Mouse (Mus musculus) brain, embryonic 18.5 days (tissue): ENCODE results near the gene Lingo1.
A peak's percentile ranks its signal among the peaks of the same experiment; 100 is the strongest.

Source experiments
- DNase-seq: peaks from one replicate; pipeline ENCODE4 v3.0.0-alpha.2; 2012; ENCODE audit warnings: low read depth, low spot score

The Lingo1 gene

DNA sequence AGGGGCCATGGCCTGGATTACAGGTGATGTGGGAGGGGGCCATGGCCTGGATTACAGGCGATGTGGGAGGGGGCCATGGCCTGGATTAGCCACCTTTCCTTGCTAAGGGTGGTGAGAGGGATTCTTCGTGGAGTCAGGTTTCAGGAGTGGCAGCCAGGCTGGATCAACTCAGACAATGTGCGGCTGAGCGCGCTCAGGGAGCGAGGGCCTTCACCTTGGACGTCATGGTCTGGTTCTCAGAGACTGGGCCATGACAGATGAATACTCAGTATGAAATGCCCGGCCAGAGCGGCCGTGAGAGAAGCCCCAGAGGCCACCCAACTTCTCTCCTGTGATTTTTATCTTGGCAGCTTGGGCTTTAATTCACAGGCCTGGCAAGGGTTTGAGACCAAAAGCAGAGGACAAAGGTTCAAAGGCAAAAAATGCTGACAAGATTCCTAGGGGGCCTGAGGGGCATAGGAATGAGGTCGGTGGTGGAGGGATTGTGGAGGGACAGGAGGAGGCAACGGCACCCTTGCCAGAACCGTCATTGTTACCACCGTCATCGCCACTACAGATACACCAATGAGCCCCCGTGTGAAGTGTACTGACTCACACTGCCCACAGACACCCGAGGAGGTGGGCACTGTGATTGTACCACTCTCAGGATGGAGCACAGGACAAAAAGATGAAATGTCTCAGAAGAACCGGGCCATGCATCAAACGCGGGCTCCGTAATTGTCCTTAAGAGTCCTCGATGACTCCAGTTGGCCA lies 117.2 kb downstream of the Lingo1 start:
- DNase-seq = no peak

DNA sequence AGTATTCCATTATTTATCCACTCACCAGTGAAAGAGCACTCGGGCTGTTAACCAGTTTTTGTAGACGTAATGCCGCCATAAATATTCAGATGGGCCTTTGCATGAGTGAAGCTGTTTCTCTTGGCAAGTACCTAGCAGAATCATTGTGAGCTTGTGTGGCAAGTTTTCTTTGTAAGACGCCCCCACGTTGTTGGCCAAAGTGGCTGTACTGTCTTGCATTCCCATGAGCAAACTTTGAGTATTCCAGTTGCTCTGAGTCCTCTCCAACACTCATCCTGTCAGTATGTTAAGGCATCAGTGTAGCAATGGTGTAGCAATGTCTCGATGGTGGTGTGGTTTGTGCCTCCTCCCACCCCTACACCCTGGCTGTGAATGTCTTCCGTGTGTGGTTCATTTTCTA lies 120.6 kb downstream of the Lingo1 start:
- no peak for DNase-seq

DNA sequence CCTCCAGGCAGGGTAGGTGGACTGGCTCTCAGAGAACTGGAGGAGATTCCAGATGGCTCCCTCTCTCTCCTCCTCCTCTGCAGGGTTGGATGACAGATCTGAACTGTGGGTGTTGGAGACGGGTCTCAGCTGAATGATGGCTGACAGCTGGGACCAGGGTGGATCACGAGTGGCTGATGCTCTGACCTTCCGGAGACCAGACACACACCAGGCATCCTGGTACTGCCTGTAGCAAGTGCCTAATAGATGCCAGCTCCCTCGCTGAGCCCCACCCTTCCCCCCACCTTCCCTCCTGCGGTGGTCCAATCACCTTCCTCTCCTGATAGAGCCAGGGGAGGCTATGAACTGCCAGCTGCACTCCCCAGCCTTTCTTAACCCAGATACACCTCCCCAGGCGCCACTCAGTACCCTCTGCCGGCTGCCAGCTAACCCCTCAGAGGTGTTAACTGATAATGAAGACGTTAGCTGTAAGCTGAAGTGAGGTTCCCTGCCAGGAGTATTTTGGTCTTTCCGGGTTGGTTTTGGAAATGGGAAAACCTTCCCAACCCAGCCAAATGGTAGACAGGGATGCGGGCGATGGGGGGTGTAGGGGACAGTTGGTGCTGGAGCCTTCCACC lies 126.6 kb downstream of the Lingo1 start:
- DNase-seq = no peak

DNA sequence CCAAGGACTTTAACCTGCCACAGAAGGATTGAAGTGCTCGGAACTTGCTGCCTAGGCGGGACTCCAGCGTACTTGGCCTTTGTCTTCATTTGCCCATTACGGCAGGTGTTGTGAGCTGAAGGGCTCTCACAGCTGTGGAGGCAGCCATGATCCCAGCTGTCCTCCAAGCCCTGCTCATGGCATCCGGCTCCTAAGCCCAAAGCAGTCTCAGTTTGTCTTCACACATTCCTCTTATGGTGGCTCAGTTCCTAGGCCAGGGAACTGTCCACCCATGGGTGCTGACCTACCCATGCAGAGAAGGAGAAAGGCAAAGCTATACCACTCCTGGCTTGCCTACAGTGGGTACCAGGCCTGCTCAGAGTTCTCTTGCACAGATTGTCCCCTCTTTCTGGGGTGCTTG lies 132.1 kb downstream of the Lingo1 start:
- no peak for DNase-seq

DNA sequence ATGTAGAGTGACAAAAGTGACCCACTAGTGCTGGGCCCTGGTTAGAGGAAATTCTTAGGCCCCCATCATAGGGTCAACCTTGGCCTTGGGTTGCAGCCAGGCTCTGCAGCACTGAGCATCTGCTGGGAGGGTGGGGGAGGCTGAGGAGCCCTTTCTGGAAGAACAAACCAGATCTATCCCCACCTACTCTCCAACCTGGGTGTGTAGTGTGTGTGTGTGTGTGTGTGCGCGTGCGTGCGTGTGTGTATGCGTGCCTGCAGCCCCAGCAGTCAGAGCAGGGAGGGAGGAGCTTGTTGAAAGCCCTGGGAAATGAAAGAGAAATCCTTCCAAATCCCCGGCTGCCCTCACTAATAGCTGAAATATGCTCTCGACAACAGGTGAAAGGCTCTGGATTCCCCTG lies 133.3 kb downstream of the Lingo1 start:
- DNase-seq = no peak

DNA sequence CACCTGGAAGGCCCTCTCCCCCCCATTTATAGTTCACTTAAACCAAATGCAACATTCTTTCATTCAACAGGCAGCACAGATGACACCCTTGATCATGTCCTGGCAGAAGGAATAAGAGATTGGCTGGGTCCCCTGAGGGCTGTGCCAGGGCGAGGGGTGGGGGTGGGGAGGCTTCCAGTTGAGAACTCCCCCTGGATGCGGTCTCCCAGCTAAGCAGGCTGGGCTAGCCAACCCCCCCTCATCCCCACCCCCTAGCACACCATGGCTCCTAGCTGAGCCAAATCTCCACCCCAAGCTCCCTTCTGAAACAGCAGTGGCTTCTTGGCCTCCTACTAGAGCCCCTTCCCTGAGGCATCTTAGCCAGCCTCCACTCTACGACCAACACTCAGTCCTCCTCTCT lies 133.9 kb downstream of the Lingo1 start:
- no peak for DNase-seq

DNA sequence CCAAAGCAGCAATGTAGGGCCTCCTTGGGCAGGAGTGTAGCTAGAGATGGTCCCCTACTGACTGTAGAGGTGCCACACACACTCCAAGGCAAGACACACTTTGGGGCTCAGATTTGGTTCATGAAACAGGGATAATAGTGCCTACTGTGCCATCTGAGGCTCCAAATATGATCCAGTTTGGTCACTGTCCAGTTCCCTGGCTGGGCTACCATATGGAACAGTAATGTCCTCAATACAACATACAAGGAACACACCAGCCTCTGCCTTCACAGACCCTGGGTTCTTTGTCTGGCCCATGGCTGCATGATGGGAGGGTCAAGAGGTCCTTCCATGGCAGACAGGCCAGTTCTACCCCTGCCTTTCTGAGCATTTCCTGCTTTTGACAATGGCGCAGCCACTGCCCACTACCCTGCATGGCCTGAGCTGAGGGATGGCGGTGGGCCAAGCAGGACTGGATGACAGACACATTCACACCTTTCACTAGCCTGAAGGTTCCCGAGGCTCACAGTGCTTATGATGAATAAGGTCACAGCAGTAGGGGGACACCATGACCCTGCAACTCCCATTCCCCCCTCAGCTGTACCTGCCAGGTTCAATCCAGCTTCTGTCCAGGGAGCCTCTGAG lies 134.9 kb downstream of the Lingo1 start:
- DNase-seq = no peak

DNA sequence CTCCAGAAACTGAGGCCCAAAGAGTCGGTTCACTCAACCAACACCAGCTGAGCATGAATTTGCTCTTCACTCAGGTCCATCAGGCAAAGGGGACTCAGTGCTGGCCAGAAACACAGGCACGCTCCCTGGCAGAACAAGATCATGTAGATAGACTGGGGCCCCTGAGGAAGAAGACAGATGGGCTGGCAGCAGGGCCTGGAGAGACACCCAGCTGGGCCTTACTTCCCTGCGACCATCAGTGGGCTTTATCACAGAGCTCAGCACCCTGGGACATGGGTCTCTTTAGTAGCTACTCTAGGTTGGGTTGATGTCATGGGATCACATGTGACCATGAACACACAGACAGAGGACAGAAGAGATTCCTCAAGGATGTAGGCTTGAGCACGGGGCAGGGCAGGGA lies 137.7 kb downstream of the Lingo1 start:
- no peak for DNase-seq

DNA sequence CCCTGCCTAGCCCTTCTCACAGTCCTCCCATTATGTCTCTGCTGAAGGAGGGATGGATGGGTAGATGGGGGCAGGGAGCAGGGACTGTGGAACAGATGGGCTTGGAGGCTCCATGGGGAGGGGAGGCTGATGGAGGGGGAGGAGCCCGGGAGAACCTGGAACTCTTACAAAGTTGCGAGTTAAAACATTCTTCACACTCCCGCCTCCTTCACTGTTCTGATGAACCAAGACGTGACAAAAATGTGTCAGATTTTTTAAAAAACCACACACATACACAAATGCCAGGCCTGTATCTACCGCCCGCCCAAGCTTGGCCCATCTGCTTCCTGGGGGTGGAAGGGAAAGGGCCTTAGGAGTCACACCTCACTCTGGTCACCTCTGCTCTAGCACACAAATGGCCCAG lies 138.3 kb downstream of the Lingo1 start:
- peak; percentile 70 for DNase-seq

DNA sequence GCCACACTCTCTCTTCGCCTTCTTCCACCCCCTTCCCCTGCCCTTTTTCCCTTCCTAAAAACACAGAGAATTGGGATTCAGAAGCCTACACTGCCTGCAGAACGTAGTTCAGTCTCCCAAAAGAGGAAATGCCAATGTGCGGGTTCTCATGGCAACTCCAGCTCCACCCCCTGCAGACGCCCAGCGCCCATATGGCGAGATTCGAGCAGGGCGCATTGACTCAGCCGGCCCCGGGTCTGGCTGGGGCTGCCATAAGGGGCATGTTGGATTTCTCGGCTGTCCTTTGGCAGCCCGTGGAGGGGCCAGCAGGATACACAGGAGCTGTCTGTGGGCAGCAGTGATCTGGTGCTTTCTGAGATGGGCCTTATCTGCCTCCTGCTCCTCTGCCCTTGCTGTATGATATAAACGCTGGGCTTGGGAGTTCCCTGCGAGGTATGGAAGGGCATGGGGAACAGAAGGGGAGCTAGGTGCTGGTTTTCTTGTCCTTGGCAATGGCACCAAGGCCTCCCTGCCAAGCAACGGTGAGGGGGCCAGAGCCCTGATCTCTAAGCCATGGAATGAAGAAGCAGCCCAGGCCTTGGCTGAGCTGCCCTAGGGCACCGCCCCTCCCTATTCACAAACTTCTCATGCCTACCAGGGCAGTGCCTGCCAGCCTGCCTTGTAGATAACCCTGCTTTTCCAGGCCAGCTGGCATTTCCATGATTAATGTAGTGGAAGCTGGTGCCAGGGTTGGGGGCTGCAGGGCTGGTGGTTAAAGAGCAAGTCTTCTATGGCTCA lies 139.3 kb downstream of the Lingo1 start:
- no peak for DNase-seq

DNA sequence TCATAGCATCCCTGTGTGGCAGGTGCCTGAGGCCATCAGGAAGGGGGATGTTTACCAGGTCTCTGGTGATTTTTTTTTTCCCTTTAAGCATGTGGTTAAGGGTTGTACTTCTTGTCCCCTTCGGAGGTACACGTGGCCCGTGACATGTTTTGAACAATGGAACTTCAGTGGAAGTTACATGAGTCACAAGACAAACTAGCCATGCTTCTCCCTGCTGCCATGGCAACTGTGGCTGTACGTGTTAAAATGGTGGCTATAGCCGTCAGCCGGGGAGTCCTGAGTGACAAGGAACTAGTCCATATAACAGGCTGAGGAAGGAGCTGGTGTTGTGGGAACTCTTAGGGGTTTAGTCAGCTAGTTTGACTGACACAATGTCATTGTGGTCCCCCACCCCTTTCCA lies 141.1 kb downstream of the Lingo1 start:
- no peak for DNase-seq

DNA sequence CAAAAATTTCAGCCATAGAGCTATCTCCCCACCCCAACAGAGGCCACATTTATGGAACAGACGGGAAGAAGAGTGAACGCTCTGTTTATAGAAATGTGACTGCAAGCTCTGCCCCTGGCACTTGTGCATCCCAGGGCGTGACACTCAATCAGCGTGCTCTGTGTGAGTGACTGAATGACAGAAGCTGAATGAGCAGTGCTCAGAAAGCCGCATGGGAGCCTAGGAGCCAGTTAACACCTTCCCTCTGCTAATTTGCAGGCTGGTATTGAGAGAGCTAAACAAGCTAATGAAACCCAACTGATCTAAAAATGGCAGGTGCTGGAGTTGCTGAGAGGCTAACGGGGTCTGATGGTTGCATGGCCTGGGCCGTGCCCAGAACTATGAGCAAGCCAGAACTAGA lies 143.7 kb downstream of the Lingo1 start:
- no peak for DNase-seq

DNA sequence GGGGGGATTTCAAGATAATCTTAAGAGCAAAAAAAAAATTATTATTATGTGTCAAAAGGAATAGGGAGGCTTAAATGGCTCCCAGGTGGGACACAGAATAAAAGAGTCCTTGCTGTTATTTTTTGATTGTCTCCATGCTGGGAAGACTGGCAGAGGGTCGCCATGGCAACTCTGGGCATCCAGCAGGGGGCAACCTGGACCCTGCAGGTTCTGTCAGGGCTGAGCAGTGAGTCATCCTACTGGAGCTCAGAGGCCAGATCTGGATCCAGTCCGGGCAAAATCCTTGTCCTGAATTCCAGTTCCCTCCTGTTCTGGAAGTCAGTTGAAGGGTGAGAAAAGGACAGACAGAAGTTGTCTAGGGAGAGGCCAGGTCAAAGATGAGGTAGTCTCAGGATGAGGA lies 144.7 kb downstream of the Lingo1 start:
- no peak for DNase-seq

DNA sequence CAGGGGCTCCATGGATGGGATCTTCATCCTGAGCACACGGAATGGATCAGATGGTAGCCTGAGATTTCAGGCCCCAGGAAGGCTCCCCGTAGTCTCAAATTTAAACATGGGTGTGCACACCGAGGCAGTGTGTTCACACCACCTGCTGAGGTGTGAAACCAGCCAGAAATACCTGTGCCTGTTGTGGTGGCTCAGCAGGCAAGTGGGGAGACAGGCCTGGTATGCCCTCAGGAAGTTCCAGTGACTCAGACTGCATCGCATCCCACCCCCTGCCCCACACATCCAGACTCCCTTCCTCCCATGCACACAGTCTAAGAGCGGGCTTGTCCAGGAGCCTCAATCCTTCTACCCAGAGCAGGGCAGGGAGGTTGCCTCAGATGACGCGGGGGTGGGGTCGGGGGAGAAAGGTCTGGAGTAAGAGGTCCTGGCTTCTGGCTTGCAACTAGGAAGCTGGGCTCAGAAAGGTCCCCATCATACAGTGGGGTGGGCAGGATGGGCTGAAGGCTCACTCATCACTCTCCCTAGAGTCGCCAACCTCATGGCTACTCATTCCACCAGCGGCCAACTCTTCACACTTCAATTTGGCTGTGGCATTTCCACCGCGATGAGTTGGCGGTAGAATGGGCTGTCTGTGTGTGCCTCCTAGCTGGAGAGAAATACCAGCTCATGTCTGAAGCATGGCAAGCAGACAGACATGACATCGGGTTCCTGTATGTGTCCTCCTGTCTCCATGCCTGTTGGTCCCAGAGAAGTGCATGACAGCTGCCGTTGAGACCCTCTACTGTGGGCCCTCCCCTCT lies 149.8 kb downstream of the Lingo1 start:
- no peak for DNase-seq

DNA sequence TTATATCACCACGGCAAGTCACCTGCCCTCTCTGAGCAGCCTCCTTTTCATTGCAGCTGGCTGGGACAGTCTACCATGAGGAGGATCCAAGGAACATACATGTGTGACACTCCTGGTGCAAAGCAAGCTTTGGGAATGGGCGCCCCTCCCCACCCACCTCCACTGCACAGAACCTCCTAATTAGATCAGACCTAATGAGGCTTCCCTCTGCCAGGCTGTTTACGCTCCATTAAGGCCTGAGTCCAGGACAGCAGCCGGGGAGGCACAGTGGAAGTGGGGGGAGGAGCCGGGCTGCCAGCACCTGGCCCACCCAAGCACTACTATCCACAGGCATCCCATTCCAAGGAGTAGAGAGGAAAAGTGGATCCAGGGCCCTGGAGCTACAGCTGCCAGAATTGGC lies 152.8 kb downstream of the Lingo1 start:
- no peak for DNase-seq

DNA sequence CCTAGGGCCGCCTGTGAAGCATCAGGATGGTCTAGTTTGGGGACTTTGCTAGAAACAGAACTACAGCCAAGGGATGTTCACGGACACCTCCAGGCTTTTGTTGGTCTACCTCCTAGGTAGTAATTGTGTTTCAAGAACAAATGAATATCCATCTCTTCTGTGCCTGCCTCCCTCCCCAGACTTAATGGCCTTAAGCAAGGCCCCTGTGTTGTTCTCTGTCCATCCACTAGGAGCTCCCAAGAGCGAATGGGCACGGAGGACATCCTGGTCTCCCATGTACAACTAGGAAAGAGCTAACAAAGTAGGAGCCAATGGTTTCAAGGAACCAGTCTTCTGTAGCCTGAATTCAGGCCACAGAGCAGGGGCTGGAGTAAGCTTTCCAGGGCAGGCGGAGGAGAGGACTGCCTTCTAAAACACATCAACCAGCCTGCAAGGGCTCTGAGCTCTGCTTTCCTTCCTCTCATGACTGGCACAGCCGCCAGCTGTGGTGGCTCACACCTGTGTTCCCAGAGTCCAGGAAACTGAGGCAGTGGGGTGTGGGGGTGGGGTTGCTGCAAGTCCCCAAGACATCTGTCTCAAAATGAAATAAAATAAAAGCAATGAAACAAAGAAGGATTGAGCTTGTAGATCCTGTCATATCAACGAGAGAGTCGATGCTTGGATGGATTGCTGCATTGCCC lies 157.9 kb downstream of the Lingo1 start:
- no peak for DNase-seq

DNA sequence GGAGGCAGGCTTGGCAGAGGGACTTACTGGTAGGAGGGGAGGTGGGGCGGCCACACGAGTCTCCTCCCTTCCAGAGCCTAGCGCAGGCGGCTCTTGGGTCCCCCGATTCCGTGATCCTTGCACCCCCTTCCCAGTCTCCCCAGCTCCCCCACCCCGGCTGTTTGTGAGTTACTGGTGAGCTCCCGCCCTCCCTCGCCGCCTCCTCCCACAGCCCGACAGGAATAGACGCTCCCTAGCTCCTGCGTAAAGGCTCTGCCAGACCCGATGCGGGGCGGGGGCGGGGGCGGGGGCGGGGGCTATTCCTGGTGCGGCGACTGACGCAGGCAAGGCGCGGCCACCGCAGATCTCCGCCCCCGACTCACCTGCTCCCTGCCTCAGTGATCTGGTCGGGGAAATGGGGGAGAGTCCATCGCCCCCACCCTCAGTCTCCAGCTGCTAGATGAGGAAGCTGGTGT lies 158.8 kb downstream of the Lingo1 start:
- DNase-seq = no peak

DNA sequence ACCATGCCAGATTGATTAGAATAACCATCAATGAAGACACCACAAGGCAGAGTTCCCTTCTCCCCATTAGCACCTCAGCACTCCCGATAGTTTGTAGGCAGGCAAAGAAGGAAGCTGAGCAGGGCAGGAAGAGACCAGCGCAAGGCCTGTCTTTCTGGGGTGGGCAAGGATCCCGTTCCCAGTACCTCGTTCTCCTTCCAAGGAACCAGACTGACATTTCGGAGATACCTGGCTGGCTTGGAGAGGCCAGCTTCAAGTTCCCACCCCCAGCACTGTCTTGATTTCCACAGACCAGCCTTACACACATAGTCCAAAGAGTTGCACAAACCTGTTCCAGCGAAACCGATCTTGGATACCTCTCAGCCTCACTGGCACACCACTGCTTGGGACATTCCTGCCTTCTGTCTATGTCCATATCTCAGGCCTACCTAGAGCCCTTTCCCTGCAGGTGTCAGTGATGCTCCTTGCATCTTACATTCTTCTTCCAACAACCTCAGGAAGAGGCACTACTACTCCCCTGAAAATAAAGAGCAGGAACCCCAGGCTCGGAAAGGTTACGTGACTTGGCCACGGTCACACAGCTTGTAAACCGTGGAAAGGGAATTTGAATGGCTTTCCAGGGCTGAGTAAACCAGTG lies 159.4 kb downstream of the Lingo1 start:
- no peak for DNase-seq

DNA sequence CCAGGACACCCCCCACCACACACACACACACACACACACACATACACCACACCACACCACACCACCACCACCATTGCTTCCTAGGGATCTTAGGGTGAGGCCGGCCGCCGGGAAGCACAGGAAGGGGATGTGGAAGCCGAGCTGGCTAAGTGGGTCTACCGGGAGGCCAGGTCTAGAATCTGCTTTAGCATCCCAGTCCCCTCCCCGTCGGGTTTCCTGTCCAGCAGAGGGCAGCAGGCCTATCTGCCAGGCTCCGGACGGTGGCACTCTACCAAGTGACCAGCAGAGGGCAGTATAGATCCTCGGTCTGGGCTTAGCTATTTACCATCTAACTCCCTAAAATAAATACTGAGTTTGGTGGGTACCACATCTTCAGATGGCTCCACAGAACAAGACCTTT lies 160.1 kb downstream of the Lingo1 start:
- DNase-seq = peak; percentile 80

DNA sequence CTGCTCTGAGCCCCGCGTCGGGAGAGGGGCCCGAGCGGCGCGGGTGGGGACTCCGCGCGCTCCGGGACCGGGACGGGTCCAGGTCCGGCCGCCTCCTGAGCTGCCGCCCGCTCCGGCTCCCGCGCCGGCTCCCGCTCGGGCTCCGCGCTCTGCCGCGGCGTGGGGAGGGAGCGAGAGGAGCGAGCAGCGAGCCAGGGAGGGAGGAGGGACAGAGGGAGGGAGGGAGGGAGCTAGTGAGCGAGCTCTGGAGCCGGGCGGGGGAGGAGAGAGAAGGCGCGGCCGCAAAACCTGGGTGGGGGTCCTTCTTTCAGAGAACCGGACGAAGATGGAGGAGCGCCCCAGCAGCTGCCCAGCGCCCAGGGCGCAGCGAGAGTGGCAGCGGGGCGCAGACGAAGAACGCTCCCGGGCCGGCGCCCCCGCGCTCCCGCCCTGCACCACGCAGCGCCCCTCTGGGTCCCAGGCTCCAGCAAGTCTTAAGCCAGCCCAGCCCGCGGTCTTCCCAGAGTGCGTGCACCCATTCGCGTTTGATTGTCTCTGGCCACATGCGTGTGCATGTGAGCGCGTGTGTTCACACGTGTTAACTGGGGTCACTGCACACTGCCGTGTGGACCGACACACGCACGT lies 160.7 kb downstream of the Lingo1 start:
- peak; percentile 72 for DNase-seq
